Mouse (Mus musculus) urinary bladder, postnatal 14 days (tissue): ENCODE measurements around the gene Stfa1.
"Not testable (repeated sequence)": the region's sequence is repeated elsewhere in the genome, so short reads cannot be mapped to it uniquely, and the experiment has no call there.

Experiments used
- DNase-seq: peaks from one replicate; pipeline ENCODE4 v3.0.0; 2021; ENCODE audit warnings: low spot score

The Stfa1 gene

GRCm38 (mm10) chr16:36276796-36277195 lies at the start of gene Stfa1:
TSS of gene Stfa1 (plus strand) at chr16:36276951.
- DNase-seq, result not testable (repeated sequence)

- not testable (repeated sequence) for DNase-seq
These were observed 16.2 kb upstream of the Stfa1 start for GRCm38 (mm10) chr16:36260585-36260984.

DNA sequence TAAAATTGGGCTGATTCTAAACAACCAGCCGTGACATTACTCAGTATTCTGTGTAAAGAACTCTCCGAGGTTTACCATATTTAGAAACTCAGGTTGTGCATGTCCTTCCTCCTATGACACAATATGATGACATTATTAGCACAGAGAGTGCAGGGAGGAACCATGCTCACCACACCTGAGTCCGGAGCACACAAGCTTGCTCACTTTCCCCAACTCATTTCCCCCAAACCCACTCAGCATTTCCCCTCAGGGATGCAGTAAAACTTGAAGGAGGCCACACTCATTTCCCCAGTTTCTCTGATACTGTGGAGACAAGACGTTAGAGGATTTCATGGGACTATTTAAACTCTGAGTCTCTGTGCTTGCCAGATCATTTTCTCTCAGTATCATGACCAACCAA lies 12.4 kb downstream of the Stfa1 start:
- no peak for DNase-seq

GRCm38 (mm10) chr16:36307631-36308030 lies 30.9 kb downstream of the Stfa1 start:
- no peak for DNase-seq

DNA sequence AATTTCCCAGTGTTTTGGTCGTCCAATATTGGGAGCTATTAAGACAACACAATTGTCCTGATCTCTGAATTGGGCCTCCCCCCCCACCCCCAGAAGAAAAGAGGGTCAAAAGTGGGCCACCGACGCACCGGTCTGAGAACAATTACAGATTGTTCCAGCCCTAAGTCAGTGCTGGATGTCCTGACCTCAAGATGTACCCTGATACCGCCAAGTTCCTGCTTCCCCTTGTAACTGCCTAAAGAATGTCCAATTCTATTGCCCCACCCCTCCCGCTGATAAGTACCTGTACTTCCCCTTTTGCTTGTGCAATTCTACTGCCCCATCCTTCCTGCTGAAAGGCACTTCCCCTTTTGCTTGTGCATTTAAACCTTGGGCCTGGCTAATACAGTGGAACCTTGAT lies 39.4 kb downstream of the Stfa1 start:
- not testable (repeated sequence) for DNase-seq

GRCm38 (mm10) chr16:36319286-36319685 lies 42.5 kb downstream of the Stfa1 start:
- no peak for DNase-seq

- no peak for DNase-seq
These were observed 57.5 kb downstream of the Stfa1 start, which contains the start of gene BC117090 for GRCm38 (mm10) chr16:36334232-36334631. TSS of gene BC117090 (minus strand) at chr16:36334332.
